Mouse (Mus musculus) midbrain, embryonic 10.5 days (tissue): ENCODE results near the gene Basp1. TPM values are rescaled to one million over a fixed set of nuclear protein-coding genes. Genes with fewer than 3 reads are reported as not detected.

ENCODE experiments used
- DNase-seq: peaks from one replicate; pipeline ENCODE4 v3.0.0-alpha.2; 2017; ENCODE audit warnings: low spot score
- H3K27ac ChIP-seq: fragments of 300-500 bp; sonication (generic); replicated peaks from 2 replicates; pipeline ENCODE4 v1.5.1; 2016; ENCODE audit warnings: mild to moderate bottlenecking
- H3K27me3 ChIP-seq: fragments of 300-500 bp; sonication (generic); 2 replicates; pipeline ENCODE4 v1.6.1; 2016; ENCODE audit warnings: low read depth, mild to moderate bottlenecking; ENCODE audit not compliant: poor library complexity, severe bottlenecking
- H3K36me3 ChIP-seq: fragments of 300-500 bp; sonication (generic); 2 replicates; pipeline ENCODE4 v1.6.1; 2016; ENCODE audit warnings: mild to moderate bottlenecking, moderate library complexity
- H3K4me1 ChIP-seq: fragments of 300-500 bp; sonication (generic); 2 replicates; pipeline ENCODE4 v1.6.1; 2016
- H3K4me3 ChIP-seq: fragments of 300-500 bp; sonication (generic); 2 replicates; pipeline ENCODE4 v1.5.1; 2016; ENCODE audit warnings: mild to moderate bottlenecking, moderate library complexity
- H3K9me3 ChIP-seq: fragments of 300-500 bp; sonication (generic); replicated peaks from 2 replicates; pipeline ENCODE4 v1.6.1; 2016; ENCODE audit warnings: mild to moderate bottlenecking
- WGBS: fragments of 180-500 bp; shearing (Covaris S2); methylation state at CpG from one replicate; pipeline ENCODE4 v1.1.7; 2016; 5-methylcytosine and 5-hydroxymethylcytosine counted together
- polyA plus RNA-seq: library from polyadenylated mRNA; unstranded; fragments of >200 nt; fragmentation: Nextera tagmentation; extraction: Ambion mirVana; gene quantifications from 2 replicates; pipeline ENCODE4 v1.2.1, GENCODE M21; 2016

The Basp1 gene
- polyA plus RNA-seq, 1 experiment from 2014 or later: 37.6 TPM

DNA sequence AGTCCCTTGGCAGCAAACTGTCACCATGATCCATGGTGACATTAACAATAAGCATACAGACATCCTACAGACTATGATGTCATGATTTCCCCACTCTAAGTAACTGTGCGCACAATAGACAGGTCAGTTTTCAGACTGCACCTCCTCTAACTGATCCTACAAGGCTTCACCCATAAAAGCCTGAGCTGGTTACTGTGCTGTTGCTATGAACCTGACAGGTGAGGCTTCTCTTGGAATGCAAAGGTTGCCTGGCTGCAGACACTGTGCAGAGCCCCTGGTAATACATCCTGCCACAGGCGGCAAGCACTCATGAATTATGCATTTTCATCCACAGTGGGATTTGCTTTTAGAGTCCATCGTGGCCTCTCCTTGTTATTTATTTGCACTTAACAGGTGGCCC, 36.6 kb downstream of the Basp1 start:
- Histone ChIP-seq H3K9me3 (no peaks in the 10 kb centered on the region), H3K4me1 (peaks cover 42% of the 10 kb centered on the region), H3K27ac (no peak overlapping the region), H3K27me3 (no peaks in the 10 kb centered on the region), H3K4me3 (no peak overlapping the region), H3K36me3 (peaks cover 66% of the 10 kb centered on the region)
- WGBS: 69% methylated on average over 3 of the region's 3 CpGs
- DNase-seq: no peak

DNA sequence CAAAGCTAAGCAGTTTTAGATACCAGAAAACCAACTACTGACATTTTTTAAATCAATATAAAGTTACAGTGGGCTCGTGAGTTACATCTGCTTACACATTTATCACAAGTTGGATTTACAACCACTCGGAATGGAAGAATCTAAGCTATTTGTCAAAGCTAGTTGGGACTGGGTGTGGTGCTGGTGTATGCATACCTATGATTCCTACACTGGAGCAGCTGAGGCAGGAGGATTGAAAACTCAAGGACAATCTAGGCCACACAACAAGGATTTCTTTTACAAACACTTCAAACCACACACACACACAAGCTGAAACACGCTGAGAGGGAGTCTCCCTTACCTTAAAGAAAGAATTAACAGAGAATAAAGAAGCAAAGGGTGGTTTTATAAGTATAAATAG, 40.1 kb downstream of the Basp1 start:
- Histone ChIP-seq H3K4me1 (peaks cover 31% of the 10 kb centered on the region), H3K27me3 (no peaks in the 10 kb centered on the region), H3K4me3 (no peak overlapping the region), H3K9me3 (no peaks in the 10 kb centered on the region), H3K27ac (no peak overlapping the region), H3K36me3 (peaks cover 41% of the 10 kb centered on the region)
- WGBS: 90% methylated on average over 3 of the region's 3 CpGs
- DNase-seq: no peak

DNA sequence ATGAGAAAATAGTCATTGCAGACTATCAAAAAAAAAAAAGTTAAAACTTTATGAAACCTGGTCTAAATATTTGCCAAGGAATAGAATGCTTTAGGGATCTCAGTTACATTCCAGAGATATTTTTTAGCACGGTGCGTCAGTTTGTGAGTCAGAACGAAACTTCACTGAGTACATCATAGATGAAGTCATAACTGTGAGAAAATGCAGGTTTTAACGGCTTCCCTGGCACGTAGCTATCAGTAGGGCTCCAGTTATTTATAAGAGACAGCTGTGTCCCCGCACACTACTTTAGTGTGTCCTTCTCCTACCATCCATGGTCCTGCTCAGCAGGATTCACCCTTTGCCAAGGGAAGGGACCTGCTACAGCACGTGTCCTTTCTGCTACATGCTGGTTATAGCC, 44.0 kb downstream of the Basp1 start:
- H3K4me1 ChIP-seq: peaks cover 57% of the 10 kb centered on the region
- H3K4me3 ChIP-seq: no peak overlapping the region
- H3K9me3 ChIP-seq: no peaks in the 10 kb centered on the region
- H3K36me3 ChIP-seq: peaks cover 36% of the 10 kb centered on the region
- no peak for DNase-seq
- no peak overlapping the region for H3K27ac ChIP-seq
- WGBS: 86% methylated on average over 7 of the region's 7 CpGs
- H3K27me3 ChIP-seq: no peaks in the 10 kb centered on the region

DNA sequence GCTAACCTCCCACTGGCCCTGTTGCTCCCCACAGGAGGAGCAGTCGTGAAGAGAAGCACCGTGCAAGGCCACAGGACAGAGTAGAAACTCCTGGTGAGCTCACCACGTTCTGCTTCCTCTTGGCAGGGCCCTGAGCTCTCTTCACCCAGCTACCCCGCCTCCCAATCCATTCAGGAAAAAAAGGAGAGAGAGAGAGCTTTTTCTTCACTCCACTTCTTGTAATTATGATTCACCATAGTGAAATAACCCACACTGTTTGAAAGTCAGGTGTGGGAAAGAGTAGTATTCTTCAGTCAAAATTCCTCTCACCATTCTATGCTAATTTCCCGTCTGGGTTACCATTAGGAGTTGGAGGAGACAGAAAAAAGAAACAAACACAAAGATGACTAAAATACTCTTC, 48.1 kb downstream of the Basp1 start:
- Histone ChIP-seq H3K4me1 (peaks cover 61% of the 10 kb centered on the region), H3K4me3 (no peak overlapping the region; the same call in 1 of the 2 replicates), H3K27me3 (no peaks in the 10 kb centered on the region), H3K36me3 (peaks cover 37% of the 10 kb centered on the region), H3K9me3 (no peaks in the 10 kb centered on the region), H3K27ac (peak overlapping the region; percentile 89)
- 16% methylated on average over 5 of the region's 5 CpGs for WGBS
- DNase-seq: peak; percentile 30

DNA sequence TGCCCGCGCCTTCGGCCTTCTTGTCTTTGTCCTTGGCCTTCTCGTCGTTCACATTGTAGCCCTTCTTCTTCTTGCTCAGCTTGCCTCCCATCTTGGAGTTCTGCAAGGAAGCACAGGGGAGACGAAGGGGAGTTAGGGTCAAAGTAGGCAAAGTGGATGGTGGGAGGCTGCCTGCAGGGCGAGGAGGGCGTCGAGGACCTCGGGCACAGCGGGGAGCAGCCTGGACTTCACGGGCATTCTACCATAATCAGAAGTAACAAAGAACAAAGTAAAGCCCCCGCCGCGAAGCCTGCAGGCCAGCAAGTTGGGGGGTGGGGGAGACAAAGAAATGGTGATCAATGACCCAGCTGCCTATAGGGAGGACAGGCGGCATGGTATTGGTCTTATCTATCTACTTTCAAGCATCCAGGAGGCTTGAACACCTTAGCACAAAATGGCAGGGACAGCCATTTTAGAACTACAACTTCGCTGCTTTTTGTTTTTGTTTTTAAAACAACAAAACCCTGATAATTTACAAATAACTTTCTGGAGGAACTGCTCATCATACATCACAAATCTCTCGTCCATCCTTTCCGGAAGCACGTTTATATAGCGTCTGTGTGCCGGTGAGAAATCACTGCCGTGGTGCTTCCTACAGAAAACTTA, 48.6 kb downstream of the Basp1 start:
- Histone ChIP-seq H3K36me3 (peaks cover 37% of the 10 kb centered on the region), H3K4me3 (peak overlapping the region; percentile 46), H3K27ac (peak overlapping the region; percentile 89), H3K9me3 (no peaks in the 10 kb centered on the region), H3K27me3 (no peaks in the 10 kb centered on the region), H3K4me1 (peaks cover 66% of the 10 kb centered on the region)
- DNase-seq: peak; percentile 69
- WGBS: 6% methylated on average over 23 of the region's 23 CpGs

DNA sequence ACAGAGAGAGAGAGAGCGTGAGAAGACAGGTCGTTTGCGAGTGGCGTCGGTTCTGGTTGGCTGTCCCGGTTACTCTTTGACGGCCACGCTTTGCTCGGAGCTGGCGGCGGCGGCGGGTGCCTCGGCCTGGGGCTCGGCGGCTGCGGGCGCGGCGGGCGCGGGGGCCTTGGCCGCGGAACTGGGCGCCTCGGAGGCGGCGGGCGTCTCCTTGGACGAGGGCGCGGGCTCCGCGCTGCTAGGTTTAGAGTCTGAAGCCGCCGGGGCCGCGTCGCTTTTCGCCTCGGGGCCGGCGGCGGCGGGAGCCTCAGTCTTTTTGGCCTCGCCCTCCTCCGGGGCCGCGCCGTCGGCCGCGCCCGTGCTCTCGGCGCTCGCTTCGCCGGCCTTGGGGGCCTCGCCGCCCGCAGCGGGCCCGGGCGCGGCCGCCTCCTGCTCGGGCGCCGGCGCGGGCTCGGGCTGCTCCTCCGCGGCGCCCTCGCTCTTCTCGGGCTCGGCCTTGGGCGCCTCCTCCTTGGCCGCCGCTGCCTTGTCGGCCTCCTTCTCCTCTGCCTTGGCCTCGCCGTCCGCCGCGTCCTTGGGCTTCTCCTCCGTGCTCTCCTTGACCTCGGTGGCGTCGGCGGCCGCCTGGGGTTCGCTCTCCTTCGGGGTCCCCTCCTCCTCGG, 49.3 kb downstream of the Basp1 start:
- Histone ChIP-seq H3K4me1 (peaks cover 68% of the 10 kb centered on the region), H3K9me3 (no peaks in the 10 kb centered on the region), H3K27me3 (no peaks in the 10 kb centered on the region), H3K36me3 (peaks cover 37% of the 10 kb centered on the region), H3K27ac (peak overlapping the region; percentile 89), H3K4me3 (peak overlapping the region; percentile 46)
- WGBS: 11% methylated on average over 85 of the region's 97 CpGs
- DNase-seq: peak; percentile 48

DNA sequence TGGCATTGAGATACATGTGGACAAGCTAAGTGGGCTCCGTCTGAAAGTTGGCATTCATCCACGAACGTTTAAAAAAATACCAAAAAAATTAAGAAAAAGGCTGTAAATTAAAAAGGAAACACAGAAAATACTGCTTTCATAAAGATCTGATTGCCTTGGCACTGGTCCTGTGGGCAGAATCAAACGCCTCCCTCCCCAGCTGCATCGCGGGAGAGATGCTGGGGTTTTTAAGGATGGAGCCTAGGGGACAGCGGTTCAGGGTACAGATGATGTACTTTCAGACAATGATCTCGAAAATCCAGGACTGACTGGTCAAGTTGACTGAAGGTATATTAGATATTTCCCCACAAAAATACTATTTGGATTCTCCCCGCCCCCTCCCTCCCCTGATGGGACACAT, 49.9 kb downstream of the Basp1 start:
- H3K36me3 ChIP-seq: peaks cover 37% of the 10 kb centered on the region
- no peak for DNase-seq
- H3K27me3 ChIP-seq: no peaks in the 10 kb centered on the region
- 91% methylated on average over 9 of the region's 9 CpGs for WGBS
- peaks cover 73% of the 10 kb centered on the region for H3K4me1 ChIP-seq
- H3K27ac ChIP-seq: no peak overlapping the region
- H3K9me3 ChIP-seq: no peaks in the 10 kb centered on the region
- no peak overlapping the region for H3K4me3 ChIP-seq

DNA sequence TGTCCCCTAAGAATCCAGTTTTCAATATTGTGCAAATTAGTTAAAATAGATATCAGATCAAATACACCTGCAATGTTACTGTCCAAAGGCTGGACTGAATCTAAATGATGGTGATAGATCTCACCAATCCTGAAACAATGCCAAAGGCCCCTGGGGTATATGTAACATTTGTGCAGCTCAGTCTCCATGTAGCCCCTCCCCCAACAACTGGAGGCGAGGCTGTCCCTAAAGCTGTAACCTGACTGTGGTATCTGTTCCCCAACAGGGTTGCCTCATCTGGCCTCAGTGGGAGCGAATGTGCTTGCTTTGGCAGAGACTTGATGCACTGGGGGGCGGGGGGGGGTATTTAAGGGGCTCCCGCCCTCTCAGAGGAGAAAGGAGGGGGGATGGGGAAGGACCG, 52.7 kb downstream of the Basp1 start:
- H3K27me3 ChIP-seq: no peaks in the 10 kb centered on the region
- 33% methylated on average over 5 of the region's 5 CpGs for WGBS
- peaks cover 25% of the 10 kb centered on the region for H3K36me3 ChIP-seq
- H3K9me3 ChIP-seq: no peaks in the 10 kb centered on the region
- H3K4me3 ChIP-seq: no peak overlapping the region
- H3K4me1 ChIP-seq: peaks cover 53% of the 10 kb centered on the region
- no peak for DNase-seq
- H3K27ac ChIP-seq: no peak overlapping the region

DNA sequence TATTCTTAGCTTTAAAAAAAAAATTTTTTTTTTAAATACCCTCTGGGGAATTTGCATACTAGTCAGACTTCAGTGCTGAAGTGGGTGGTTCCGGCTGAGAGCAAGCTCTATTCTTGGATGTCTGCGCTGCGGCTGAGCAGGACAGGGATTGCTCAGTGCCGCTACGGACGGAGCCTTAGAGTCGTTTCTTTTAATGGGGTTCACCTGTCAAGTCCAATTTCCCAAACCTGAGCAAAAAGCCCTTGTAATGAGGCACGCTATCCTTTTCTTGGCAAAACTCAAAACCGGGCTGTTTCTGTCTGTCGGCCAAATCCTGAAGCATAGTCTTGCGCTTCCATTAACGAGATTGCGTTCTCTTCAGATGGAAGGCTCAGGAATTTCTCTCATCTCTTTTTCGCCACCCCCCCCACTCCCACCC, 54.9 kb downstream of the Basp1 start:
- no peak overlapping the region for H3K27ac ChIP-seq
- DNase-seq: no peak
- no peaks in the 10 kb centered on the region for H3K9me3 ChIP-seq
- peaks cover 13% of the 10 kb centered on the region for H3K36me3 ChIP-seq
- 57% methylated on average over 14 of the region's 14 CpGs for WGBS
- H3K4me3 ChIP-seq: no peak overlapping the region
- H3K4me1 ChIP-seq: peaks cover 34% of the 10 kb centered on the region
- no peaks in the 10 kb centered on the region for H3K27me3 ChIP-seq

DNA sequence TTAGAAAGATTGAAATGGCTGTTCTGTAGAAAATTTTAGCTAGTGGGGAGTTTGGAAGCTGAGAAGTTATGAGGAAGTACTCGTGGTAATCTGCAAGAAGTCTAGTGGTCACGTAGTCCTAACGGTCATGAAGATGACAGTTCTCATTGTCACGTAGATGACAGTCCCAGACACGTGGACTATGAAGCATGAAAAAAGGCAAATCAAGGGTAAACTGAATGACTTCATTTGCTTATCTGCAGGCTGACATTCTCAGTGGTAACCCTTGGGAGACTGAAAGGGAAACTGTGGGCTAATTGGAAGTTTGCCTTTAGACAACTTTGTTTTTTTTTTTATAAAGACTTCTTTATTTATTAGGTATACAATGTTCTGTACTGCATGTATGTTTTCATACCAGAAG, 58.2 kb downstream of the Basp1 start:
- 90% methylated on average over 5 of the region's 5 CpGs for WGBS
- H3K4me1 ChIP-seq: peaks cover 15% of the 10 kb centered on the region
- H3K27me3 ChIP-seq: no peaks in the 10 kb centered on the region
- no peaks in the 10 kb centered on the region for H3K36me3 ChIP-seq
- H3K9me3 ChIP-seq: no peaks in the 10 kb centered on the region
- no peak overlapping the region for H3K4me3 ChIP-seq
- no peak for DNase-seq
- no peak overlapping the region for H3K27ac ChIP-seq

DNA sequence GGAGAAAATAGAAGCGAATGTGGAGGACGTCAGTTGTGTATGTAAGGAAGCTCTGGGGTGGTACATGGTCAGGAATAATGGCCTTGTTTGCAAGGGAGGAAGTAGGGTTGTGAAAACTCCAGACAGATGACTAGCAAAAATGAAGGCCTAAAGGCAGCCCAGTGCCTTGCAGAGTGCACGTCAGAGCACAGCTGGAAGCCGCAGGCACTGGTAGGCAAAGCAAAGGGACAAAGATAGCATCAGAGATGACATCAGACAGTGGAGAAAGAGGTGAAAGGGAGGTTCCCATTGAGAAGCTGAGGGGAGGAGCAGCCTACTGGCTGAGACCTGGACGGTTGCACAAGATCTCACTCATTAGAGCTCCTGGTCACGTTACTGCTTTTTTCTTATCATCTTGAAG, 58.8 kb downstream of the Basp1 start:
- Histone ChIP-seq H3K27ac (no peak overlapping the region), H3K36me3 (no peaks in the 10 kb centered on the region), H3K4me3 (no peak overlapping the region), H3K27me3 (no peaks in the 10 kb centered on the region), H3K9me3 (no peaks in the 10 kb centered on the region), H3K4me1 (peaks cover 9% of the 10 kb centered on the region)
- DNase-seq: no peak
- 86% methylated on average over 6 of the region's 6 CpGs for WGBS

DNA sequence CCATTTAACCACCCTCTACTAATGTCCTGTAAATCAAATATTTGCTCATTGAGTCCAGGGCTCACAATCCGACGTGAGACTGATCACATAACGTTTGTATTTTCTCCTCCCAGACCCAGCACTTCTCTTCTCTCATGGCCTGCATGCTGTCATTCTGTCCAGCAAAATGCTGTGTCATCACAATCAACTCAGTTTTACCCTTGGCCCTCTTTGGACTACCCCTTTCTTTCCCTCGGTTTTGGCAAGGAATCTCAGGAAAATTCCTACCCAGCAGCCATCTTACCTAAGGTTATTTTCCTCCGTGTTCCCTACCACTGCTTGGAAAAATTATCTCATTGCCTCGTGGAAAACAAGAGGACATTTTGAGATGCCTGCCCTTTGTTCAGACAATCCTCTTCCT, 60.1 kb downstream of the Basp1 start:
- H3K36me3 ChIP-seq: no peaks in the 10 kb centered on the region
- no peak overlapping the region for H3K27ac ChIP-seq
- WGBS: 81% methylated on average over 6 of the region's 6 CpGs
- no peak overlapping the region for H3K4me3 ChIP-seq
- no peaks in the 10 kb centered on the region for H3K27me3 ChIP-seq
- H3K4me1 ChIP-seq: peaks cover 2% of the 10 kb centered on the region
- DNase-seq: no peak
- H3K9me3 ChIP-seq: no peaks in the 10 kb centered on the region

DNA sequence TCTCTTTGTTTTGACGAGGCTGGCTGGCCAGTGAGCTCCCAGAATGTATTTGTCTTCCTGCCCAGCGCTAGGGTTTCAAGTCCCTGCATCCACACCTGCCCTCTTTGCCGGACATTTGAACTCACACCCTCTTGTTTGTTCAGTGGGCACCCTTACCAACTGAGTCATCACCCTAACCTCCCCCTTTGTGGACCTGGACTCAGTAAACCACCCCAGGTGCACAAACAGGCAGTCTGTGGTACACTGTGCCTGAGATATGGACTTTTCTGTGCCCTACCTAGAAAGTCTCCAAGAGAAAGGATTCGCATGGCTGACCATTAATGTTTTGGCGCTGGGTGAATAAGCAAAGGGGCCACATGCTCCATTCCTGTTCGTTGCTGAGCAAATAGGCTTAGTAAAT, 70.3 kb downstream of the Basp1 start:
- no peaks in the 10 kb centered on the region for H3K36me3 ChIP-seq
- 66% methylated on average over 6 of the region's 6 CpGs for WGBS
- H3K4me3 ChIP-seq: no peak overlapping the region
- H3K27me3 ChIP-seq: no peaks in the 10 kb centered on the region
- DNase-seq: no peak
- H3K27ac ChIP-seq: no peak overlapping the region; the same call in 1 of the 2 replicates
- H3K9me3 ChIP-seq: no peaks in the 10 kb centered on the region
- peaks cover 17% of the 10 kb centered on the region for H3K4me1 ChIP-seq
